Mouse (Mus musculus): ENCODE data around the gene Rplp1.

GRCm38 (mm10) chr9:61945973-61946611 lies 31.8 kb upstream of the Rplp1 start:
- TF ChIP-seq CTCF (conservative IDR thresholded peaks at IDR 0.05; ENCODE audit: insufficient read depth, insufficient read length, low read depth, low read length) (no peak), POLR2A (IDR thresholded peaks at IDR 0.05; ENCODE audit: low read depth, low read length) (no peak)

All from kidney, adult 2 months (tissue).